Mouse (Mus musculus) ES-E14 (cell line): ENCODE results near the gene Unc45b. TPM values are rescaled to one million over a fixed set of nuclear protein-coding genes. Genes with fewer than 3 reads are reported as not detected.

ENCODE experiments used
- DNase-seq: peaks from one replicate; pipeline ENCODE4 v3.0.0-alpha.2; 2013; ENCODE audit warnings: low read depth, low spot score
- H3K27ac ChIP-seq: 2 replicates; pipeline ENCODE4 v1.5.1; 2012; ENCODE audit warnings: low read depth, mild to moderate bottlenecking, low read length, moderate library complexity, mixed read lengths; ENCODE audit not compliant: poor library complexity, insufficient read depth, severe bottlenecking
- H3K36me3 ChIP-seq: 2 replicates; pipeline ENCODE4 v1.6.1; 2012; ENCODE audit warnings: mild to moderate bottlenecking, low read length, moderate library complexity, mixed read lengths; ENCODE audit not compliant: control insufficient read depth, poor library complexity, insufficient read depth, severe bottlenecking
- H3K4me1 ChIP-seq, 2 experiments: fragments of 150-350 bp in 1 of 2; sonication (generic) in 1 of 2; 2 replicates each; pipeline ENCODE4 v1.6.1; 2012; ENCODE audit warnings: low read length in 2 of 2, mild to moderate bottlenecking in 1 of 2, mixed read lengths in 1 of 2; ENCODE audit not compliant: control insufficient read depth in 2 of 2, insufficient read depth in 2 of 2, poor library complexity in 1 of 2
- H3K4me3 ChIP-seq, 2 experiments: fragments of 150-350 bp in 1 of 2; sonication (generic) in 1 of 2; 2 replicates each; pipeline ENCODE4 v1.5.1; 2012; ENCODE audit warnings: low read length in 2 of 2, low read depth in 1 of 2, mild to moderate bottlenecking in 1 of 2, mixed read lengths in 1 of 2; ENCODE audit not compliant: insufficient read depth in 1 of 2, poor library complexity in 1 of 2, severe bottlenecking in 1 of 2
- H3K9ac ChIP-seq: 2 replicates; pipeline ENCODE4 v1.6.1; 2012; ENCODE audit warnings: low read depth, mild to moderate bottlenecking, low read length, mixed read lengths; ENCODE audit not compliant: poor library complexity, insufficient read depth, severe bottlenecking
- H3K9me3 ChIP-seq: fragments of 150-350 bp; sonication (generic); 2 replicates; pipeline ENCODE4 v1.6.1; 2012; ENCODE audit warnings: low read depth, mild to moderate bottlenecking, low read length; ENCODE audit not compliant: control insufficient read depth, insufficient read depth
- CHD2 ChIP-seq: IDR thresholded peaks from 2 replicates; pipeline ENCODE4 v1.6.1; 2014; ENCODE audit warnings: mild to moderate bottlenecking, low read depth, low read length, inconsistent platforms
- HCFC1 ChIP-seq: IDR thresholded peaks from 2 replicates; pipeline ENCODE4 v1.6.1; 2012; ENCODE audit warnings: low read length, inconsistent platforms, borderline replicate concordance; ENCODE audit not compliant: insufficient read depth
- MAFK ChIP-seq: IDR thresholded peaks from 2 replicates; pipeline ENCODE4 v1.6.1; 2014; ENCODE audit warnings: mild to moderate bottlenecking, low read depth, low read length, inconsistent platforms; ENCODE audit not compliant: insufficient read depth
- ZC3H11A ChIP-seq: IDR thresholded peaks from 2 replicates; pipeline ENCODE4 v1.6.1; 2012; ENCODE audit warnings: low read depth, mild to moderate bottlenecking, inconsistent platforms, low read length, borderline replicate concordance
- ZNF384 ChIP-seq: IDR thresholded peaks from 2 replicates; pipeline ENCODE4 v1.6.1; 2012; ENCODE audit warnings: low read depth, low read length, inconsistent platforms
- in situ Hi-C, 2 experiments: fragments of 600-800 bp; cut with MboI; formaldehyde crosslinking; loops; one replicate each; pipeline ENCODE4 v1.15.1; 2025; ENCODE audit warnings: low sequenced_read_pairs in 2 of 2, inconsistent platforms in 1 of 2; ENCODE audit not compliant: unreplicated experiment in 2 of 2
- total RNA-seq: library from RNA; depleted of rRNA; stranded (reverse); fragments of 300-350 nt; gene quantifications from 2 replicates; pipeline ENCODE4 v1.2.3, GENCODE M21; 2012

Gene Unc45b
- total RNA-seq, 1 experiment = 2.3 TPM

- no peaks in the 10 kb centered on the region for H3K9me3 ChIP-seq
- TF ChIP-seq MAFK = no peak
- TF ChIP-seq ZC3H11A = no peak
- TF ChIP-seq CHD2 = no peak
- no peak for TF ChIP-seq HCFC1
- no peak for TF ChIP-seq ZNF384
- H3K27ac ChIP-seq = no peak overlapping the region
- DNase-seq = no peak
- peaks cover 0 to 7% of the 10 kb centered on the region in 2 experiments; a peak in 2 of 4 replicates for H3K4me1 ChIP-seq
- H3K4me3 ChIP-seq = no peak overlapping the region
- in situ Hi-C loops = no loop called here
- H3K36me3 ChIP-seq = no peaks in the 10 kb centered on the region
- no peak overlapping the region for H3K9ac ChIP-seq
These were observed 37.1 kb downstream of the Unc45b start for GRCm38 (mm10) chr11:82947457-82947856.

DNA sequence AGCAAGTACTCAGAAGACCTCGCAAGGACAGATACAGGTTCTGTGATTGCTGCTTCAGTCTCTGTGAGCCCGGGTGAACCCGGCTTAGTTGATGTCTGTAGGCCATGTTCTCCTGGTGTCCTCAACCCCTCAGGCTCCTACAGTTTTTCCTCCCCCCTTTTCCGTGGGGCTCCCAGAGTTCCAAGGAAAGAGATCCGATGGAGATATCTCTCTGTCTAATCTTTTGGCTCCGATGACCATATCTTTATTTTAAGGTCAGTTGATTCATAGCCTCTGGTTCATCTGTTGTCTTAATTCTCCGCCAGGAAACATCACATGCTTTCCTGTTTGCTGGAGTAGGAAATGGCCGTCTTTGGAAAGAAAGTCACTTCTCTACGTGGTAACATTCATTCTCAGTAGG is 38.7 kb downstream of the Unc45b start:
- in situ Hi-C loops = no loop called here
- Histone ChIP-seq H3K36me3 (no peaks in the 10 kb centered on the region), H3K4me3 (no peak overlapping the region), H3K9ac (no peak overlapping the region), H3K27ac (no peak overlapping the region), H3K4me1 (peaks cover 0 to 7% of the 10 kb centered on the region in 2 experiments; a peak in 2 of 4 replicates), H3K9me3 (no peaks in the 10 kb centered on the region)
- TF ChIP-seq ZC3H11A = no peak
- no peak for TF ChIP-seq MAFK
- TF ChIP-seq ZNF384 = no peak
- no peak for TF ChIP-seq CHD2
- TF ChIP-seq HCFC1 = no peak
- DNase-seq = no peak

DNA sequence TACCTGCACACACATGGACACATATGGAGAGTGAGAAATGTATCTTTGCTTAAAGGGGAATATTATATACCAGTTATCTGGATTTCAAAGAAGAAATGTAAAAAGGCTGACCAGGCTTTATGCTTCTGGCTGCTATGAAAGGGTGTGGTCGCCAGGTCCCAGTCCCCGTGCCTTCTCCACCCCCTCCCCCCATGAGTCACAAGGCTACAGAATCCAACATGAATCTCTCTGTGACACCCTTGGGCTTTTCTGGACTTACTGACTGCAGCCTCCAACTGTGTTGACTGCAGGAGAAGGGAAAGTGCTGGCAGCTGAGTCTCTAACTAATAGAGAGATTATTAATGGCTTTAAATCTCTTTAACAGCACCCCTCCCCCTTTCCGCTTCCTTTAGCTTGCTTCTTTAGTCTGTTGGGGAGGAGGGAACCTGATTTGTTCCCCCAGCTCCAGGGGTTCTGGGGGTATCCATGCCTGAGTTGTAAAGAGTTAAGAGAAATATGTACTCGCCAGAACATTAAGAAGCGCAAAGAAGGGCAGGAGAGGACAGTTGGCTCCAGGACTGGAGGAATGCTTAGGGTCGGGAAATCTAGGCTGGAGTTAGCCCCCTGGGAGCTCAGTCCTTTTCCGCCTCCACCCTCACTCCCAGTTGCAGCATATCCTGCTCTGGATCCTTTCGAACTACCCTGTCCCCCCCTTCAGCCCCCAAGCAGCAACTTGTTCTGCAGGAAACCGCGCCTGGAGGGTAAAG is 40.6 kb downstream of the Unc45b start, which contains the start of gene Slfn5:
Gene Slfn5, plus strand, starts transcription at position 614 of the 746 bp plus-strand sequence.
- TF ChIP-seq HCFC1 (no peak), MAFK (no peak), CHD2 (no peak), ZNF384 (no peak)
- in situ Hi-C loops = no loop called here
- peak within 1 kb of the TSS; percentile 38 to 43 for H3K4me3 ChIP-seq

GRCm38 (mm10) chr11:82951865-82952611 is 41.7 kb downstream of the Unc45b start:
- H3K4me3 ChIP-seq = peak overlapping the region; percentile 38 to 43

More for the DNA sequence above, 40.6 kb downstream of the Unc45b start, which contains the start of gene Slfn5:
- no peak for DNase-seq
- Histone ChIP-seq H3K27ac (no peak within 1 kb of the TSS), H3K9ac (0 out of 2 replicates have a peak within 1 kb of the TSS, but pooled peaks have one; percentile 3), H3K36me3 (no peaks in the 10 kb centered on the region), H3K9me3 (no peaks in the 10 kb centered on the region), H3K4me1 (peaks cover 0 to 8% of the 10 kb centered on the region in 2 experiments; a peak in 2 of 4 replicates)

More at GRCm38 (mm10) chr11:82951865-82952611, 41.7 kb downstream of the Unc45b start:
- no peak overlapping the region for H3K27ac ChIP-seq
- H3K9ac ChIP-seq = 0 out of 2 replicates have a peak overlapping the region, but pooled peaks have one; percentile 3
- no peaks in the 10 kb centered on the region for H3K9me3 ChIP-seq
- in situ Hi-C loops = no loop called here
- H3K36me3 ChIP-seq = no peaks in the 10 kb centered on the region
- H3K4me1 ChIP-seq = peaks cover 3 to 8% of the 10 kb centered on the region in 2 experiments
- TF ChIP-seq MAFK (no peak), ZNF384 (no peak), HCFC1 (no peak), ZC3H11A (no peak), CHD2 (no peak)
- DNase-seq = no peak
